Mouse (Mus musculus) fibroblast of lung, adult 2 months (primary cell): ENCODE results near the gene Atp11a.

Source experiments
- DNase-seq: peaks from one replicate; pipeline ENCODE4 v3.0.0-alpha.2; 2011; ENCODE audit warnings: low read depth

Gene Atp11a

GRCm38 (mm10) chr8:12772319-12772718 lies 15.5 kb downstream of the Atp11a start:
- no peak for DNase-seq

- no peak for DNase-seq
Measured at GRCm38 (mm10) chr8:12773914-12774313, 17.1 kb downstream of the Atp11a start.

- no peak for DNase-seq
Measured at GRCm38 (mm10) chr8:12774872-12775298, 18.1 kb downstream of the Atp11a start.

- no peak for DNase-seq
Measured at GRCm38 (mm10) chr8:12775302-12775975, 18.6 kb downstream of the Atp11a start.

- DNase-seq = no peak
Measured at GRCm38 (mm10) chr8:12776166-12776565, 19.4 kb downstream of the Atp11a start.

GRCm38 (mm10) chr8:12777171-12777570 lies 20.4 kb downstream of the Atp11a start:
- no peak for DNase-seq

GRCm38 (mm10) chr8:12779541-12779940 lies 22.7 kb downstream of the Atp11a start:
- peak; percentile 46 for DNase-seq

- no peak for DNase-seq
Measured at GRCm38 (mm10) chr8:12785508-12785907, 28.7 kb downstream of the Atp11a start.

GRCm38 (mm10) chr8:12786261-12786957 lies 29.6 kb downstream of the Atp11a start:
- DNase-seq = no peak

GRCm38 (mm10) chr8:12786958-12787301 lies 30.1 kb downstream of the Atp11a start:
- DNase-seq = no peak

GRCm38 (mm10) chr8:12787427-12787826 lies 30.6 kb downstream of the Atp11a start:
- DNase-seq = no peak

- no peak for DNase-seq
Measured at GRCm38 (mm10) chr8:12788695-12789094, 31.9 kb downstream of the Atp11a start.

- DNase-seq = no peak
Measured at GRCm38 (mm10) chr8:12795011-12795671, 38.3 kb downstream of the Atp11a start.

GRCm38 (mm10) chr8:12799099-12799498 lies 42.3 kb downstream of the Atp11a start:
- DNase-seq = no peak

GRCm38 (mm10) chr8:12799832-12800231 lies 43.0 kb downstream of the Atp11a start:
- no peak for DNase-seq

- no peak for DNase-seq
Measured at GRCm38 (mm10) chr8:12800246-12800645, 43.4 kb downstream of the Atp11a start.

GRCm38 (mm10) chr8:12801586-12801985 lies 44.8 kb downstream of the Atp11a start:
- no peak for DNase-seq

- no peak for DNase-seq
Measured at GRCm38 (mm10) chr8:12803121-12803520, 46.3 kb downstream of the Atp11a start.

GRCm38 (mm10) chr8:12804909-12805308 lies 48.1 kb downstream of the Atp11a start:
- no peak for DNase-seq

- DNase-seq = no peak
Measured at GRCm38 (mm10) chr8:12805569-12805968, 48.8 kb downstream of the Atp11a start.

- DNase-seq = no peak
Measured at GRCm38 (mm10) chr8:12808018-12808417, 51.2 kb downstream of the Atp11a start.

GRCm38 (mm10) chr8:12809516-12809915 lies 52.7 kb downstream of the Atp11a start:
- no peak for DNase-seq

- DNase-seq = no peak
Measured at GRCm38 (mm10) chr8:12811231-12811630, 54.4 kb downstream of the Atp11a start.
